Mouse (Mus musculus) cerebellum, adult 8-10 months (tissue): Measurements from ENCODE around the gene Gm48552.

Source experiments
- DNase-seq: peaks from one replicate; pipeline ENCODE4 v3.0.0; 2022

The Gm48552 gene

DNA sequence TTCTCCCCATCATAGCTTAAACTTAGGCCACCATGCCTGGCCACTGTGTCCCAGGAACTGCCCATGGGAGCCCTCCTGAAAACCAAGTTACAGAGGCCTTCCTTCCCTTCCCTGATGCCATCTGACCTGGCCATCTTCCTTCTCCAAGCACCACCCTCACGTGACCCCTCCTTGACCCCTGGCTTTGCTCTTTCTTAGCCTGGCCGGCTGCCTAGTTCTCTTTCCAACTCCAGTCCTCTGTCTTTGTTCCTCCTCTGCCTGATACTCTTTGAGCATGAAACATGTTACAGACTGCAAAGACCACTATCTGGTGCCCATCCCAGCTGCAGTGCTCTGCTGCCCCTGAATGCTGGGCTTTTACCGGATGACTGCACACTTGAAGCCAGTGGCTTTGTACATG lies 568 bp downstream of the Gm48552 start:
- DNase-seq, result no peak

DNA sequence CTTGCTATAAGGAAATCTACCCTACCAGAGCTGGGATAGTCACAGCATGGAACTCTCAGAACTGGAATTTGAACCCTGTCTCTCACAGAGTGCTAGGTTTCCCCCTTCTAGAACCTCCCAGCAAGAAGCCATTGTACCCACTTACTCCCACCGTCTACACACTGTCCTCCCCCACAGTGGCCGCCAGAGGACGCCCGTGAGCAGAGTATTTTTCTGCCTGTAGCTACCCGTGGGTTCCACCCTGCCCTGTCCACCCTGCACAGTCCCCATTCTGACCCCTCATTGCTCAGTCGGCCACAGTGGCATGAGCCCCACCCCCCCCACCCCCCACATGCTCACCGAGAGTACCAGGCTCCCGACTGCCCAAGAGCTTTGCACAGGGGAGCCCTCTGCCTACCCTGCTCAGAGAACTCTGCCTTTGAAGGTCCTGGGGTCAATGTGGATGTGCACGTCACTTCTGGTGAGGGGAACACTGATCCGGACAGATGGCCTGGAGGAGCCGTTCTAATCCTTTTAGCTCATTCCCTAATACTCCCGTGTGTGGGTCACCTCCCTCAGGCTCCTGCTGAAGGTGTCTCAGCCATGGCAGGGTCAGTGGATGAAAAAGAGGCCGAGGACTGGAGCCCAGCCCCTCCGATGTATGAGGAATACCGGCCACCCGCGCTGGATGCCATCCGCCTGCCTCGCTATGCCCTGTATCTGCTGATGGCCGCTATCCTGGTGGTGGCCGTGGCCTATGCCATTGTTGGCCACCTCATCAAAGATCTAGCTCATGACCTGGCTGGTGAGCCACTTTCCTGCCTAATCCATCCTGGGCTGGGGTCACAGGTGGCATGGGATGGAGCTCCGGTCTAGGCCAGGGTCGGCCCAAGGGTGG lies 1.2 kb downstream of the Gm48552 start:
- DNase-seq, result peak; percentile 79

- no peak for DNase-seq
Observed at GRCm38 (mm10) chr10:81390678-81390965, 1.8 kb downstream of the Gm48552 start.

DNA sequence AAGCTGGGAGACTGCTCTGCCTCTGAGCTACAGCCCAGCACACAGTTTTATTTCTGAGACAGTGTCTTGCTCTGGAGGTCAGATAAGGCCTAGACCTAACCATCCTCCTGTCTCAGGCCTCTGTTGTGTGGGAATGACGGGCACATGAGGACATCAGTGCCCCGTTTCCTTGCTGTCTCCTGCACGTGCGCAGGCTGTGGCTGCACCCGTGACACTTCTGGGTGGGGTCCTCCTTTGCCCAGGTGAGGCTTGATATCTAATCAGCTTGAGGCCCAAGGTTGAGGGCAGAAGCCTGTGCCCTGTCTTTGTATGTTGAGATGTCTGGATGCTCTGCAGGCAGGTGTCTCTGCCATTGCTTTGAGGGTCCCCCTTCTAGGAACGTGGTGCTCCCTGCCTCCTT lies 3.5 kb downstream of the Gm48552 start:
- DNase-seq, result no peak

GRCm38 (mm10) chr10:81392781-81393185 lies 4.0 kb downstream of the Gm48552 start, which contains the start of gene Smim24:
Gene Smim24 (plus strand): TSS chr10:81393051.
- DNase-seq, result no peak

DNA sequence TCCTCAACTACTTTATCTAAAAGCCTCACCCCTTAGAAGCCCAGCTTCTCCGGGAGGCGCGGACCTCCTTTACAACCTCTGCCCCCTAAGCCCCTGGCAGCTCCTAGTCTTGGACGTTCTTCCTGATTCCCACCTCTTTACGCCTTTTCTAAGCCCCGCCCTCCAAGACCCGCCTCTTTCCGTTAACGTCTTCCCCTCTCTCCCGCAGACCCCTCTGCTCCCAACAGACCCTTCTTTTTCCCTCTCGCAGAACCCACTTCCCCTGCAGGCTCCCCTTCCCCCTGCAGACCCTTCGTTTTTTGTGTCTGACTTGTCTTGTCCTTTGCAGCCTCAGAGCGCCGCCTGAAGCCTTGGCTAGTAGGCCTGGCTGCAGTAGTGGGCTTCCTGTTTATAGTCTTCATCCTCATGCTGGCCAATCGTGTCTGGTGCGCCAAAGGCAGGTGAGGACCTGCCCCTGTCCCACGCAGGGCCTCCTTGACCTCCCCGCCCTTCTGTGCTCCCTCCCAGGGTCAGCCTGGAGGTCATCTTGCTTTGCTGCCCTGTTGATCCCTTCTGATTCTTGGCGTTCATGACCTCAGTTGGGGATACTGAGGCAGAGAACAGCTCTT lies 4.8 kb downstream of the Gm48552 start:
- no peak for DNase-seq

- peak; percentile 79 for DNase-seq
Observed at GRCm38 (mm10) chr10:81395127-81395526, 6.3 kb downstream of the Gm48552 start.

- DNase-seq, result no peak
Observed at GRCm38 (mm10) chr10:81395865-81396264, 7.1 kb downstream of the Gm48552 start.

DNA sequence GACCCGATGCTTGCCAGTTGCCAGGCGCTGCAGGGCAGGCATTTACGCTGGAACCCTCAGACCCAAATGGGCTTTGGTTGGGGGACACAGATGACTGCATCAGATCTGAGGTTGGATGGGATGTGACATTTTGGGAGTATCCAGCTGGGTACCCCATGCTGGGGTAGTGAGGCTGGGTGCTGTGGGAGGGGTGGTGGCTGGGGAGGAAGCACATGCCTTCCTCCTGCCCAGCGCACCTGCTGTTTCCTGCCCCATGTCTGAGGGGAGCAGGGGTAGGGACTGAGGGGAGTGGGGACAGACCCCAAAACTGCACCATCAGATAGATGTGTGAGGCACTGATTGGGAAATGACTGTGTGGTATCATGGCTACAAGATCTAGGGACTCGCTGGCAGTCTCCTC lies 7.9 kb downstream of the Gm48552 start:
- peak; percentile 28 for DNase-seq

DNA sequence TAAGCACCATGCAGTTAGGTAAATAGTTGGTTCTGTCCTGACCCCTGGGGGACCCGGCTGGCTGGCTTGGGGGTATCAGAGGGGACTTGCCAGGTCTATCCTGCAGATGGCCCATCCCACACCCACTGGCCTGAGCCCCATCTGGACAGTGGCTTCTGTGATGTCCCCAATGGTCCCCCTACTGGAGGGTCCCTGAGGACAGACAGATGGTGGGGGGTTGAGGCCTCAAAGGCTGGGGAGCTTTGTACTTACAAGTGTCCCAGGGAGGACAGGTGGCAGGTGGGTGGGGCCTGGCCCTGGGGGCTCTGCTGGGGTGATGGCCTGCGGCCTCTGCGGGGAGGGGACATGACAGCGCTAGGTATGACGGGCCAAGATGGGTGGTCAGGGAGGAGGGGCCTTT lies 10.5 kb downstream of the Gm48552 start:
- DNase-seq, result no peak

DNA sequence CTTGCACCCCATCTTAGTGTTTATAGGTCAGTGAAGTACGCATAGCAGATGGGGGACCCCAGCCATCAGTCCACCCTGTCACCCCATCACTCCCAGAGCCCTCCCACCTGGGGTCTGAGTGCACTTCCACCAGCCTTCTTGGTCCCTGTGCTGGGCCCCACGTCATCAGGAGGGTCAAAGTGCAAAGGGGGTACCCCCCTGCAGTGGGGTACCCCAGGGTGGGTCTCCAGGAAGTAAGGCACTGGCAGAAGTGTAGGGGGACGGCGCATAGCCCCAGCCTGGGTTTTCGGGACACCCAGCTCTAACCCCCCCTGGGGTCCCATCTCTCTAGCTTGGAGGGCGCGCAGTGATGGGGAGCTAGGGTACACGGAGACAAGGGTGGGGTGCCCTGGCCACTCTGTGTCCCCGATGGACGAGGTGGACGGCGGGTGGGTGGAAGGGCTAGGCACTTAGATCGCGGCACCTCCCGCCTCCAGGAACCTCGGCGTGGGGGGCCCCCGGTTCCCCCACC lies 11.0 kb downstream of the Gm48552 start:
- DNase-seq, result no peak

DNA sequence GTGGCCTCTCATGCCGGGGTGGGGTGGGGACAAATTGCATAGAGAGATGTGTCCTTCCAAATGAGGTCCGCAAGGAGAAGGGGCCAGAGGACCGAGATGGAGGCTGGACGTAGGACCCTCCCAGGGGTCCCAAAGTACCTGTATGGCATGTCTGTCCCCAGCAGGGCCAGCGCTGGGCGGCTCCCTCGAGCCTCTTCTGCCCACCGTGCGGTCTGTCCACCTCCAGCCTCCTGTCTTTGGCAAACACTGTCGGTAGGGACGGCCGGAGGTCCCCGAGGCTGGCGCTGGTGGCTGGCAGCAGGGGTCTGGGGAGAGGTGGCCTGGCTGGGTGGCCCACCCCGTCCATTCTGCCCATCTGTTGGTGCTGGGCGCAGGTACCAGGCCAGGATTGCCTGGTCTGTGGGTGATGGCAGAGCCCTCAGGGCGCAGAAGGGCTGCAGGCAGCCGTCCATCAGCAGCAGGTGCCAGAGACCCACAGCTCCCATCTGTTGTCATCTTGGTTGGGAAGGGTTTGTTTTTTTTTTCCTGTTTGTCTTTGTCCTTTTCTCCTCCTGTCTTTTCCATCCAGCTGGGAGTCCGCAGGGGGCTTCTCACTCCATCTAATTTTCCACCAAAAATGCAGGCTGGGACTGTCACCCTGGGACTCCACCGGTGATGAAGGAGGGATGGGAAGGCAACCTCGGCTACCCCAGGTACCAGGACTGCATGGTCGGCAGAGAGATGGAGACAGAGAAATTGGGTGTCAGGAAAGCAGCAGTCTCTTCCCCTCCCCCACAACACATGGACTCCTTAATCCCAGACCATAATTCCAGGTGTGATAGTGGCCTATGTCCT lies 11.8 kb downstream of the Gm48552 start:
- peak; percentile 91 for DNase-seq

DNA sequence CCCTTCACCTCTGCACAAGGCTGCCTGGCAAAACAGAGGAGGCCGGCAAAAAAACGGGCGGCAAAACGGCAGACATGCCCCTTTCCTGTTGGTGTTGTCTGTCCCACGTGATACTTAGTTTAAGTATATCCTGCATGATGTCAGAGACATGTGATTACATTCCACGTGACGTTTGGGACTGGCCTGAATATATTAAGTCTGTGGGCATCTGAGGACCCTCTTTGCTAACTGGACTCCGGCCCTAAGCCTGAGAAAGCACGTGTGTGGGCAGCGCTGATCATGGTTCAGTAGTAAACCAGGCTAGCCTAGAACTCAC lies 12.4 kb downstream of the Gm48552 start:
- no peak for DNase-seq

DNA sequence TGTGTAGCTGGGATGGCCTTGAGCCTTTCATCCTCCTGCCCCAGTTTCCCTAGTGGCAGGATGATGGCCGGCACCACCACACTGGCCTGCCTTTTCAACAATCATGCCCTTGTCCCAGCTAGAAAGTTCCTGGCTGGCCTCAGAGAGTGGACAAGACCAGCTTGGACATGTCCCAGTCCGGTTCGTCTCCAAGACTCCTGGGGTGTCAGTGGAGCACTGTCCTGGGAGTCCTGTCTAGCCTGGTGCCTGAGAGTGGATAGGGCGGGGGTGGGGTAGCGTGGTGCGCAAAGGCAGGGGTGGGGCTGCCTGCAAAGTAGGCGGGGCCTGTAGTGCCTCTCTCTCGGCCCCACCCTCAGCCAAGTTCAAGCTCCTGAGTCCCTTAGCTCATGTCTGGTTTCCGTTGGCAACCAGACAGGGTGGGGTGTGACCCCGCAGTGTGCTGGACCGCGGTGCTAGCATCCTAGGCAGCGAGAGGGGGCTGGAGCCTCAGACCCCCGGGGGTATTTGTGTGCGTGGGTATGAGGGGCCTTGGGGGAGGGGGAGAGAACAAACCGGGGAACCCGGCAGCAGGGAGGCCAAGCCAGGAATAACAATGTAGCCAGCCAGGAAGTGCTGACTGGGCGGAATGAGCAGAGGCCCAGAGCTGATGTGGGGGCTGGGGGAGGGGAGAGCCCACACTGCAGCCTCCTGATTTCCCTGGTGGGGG lies 12.9 kb downstream of the Gm48552 start:
- peak; percentile 64 for DNase-seq

DNA sequence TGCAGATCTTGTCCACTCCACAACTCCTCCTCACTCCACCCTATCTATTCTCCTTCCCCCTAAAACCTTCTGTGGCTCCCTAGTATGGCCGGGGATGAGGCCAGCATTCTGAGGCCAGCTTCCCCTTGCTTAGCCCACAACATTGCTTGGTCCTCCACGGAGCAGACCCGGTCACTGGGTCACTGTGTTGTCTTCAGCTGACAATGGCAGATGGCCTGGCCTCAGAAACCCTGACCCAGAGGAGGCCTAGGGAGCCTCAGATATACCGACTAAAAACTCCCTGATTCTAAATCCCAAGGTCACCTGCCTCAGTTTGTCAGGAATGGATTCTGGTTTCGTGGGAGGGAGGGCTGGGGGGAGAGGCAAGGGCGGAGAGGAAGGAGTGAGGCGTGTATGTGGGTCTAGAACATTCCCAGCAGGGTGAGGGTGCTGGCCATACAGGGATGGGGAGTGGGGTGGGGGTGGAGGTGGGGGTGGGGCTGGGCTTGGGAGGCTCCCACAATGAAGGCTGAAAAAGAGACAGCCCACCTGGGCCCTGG lies 13.5 kb downstream of the Gm48552 start:
- DNase-seq, result no peak

DNA sequence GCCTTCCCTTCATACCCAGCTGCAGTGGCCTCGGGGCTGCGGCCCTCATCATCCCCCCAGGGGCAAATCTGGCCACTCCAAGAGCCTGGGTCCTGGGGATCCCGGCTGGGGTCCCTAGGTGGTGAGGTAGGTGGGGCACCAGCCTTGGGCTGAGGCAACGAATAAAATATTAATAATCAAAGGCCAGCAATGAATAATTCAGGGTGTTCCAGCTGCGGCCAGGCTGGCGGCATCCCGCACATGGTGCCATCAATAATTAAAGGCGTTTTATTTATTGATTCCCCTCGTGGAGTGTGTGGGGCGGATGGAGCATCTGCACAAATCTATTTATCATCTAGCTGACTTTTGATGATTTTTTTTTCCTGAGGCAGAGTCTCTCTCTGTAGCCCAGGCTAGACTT lies 14.7 kb downstream of the Gm48552 start:
- DNase-seq, result no peak

DNA sequence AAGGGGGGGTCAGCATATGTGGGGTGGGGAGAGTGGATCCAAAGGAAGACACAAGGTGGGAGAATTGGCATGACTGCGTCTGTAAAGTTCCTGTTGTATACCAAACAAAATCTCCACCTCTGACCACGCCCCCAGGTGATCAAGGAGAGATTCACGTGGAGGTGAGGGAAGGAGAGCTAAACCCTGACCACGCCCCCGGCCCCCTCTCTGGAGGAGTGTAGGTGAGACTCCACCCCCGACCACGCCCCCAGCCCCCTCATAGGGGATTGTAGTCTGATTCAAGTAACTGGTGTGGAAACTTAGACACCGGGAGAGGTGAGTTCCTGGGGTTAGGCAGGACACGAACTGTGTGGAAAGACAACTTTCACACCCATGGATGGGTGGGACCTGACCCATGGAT lies 15.3 kb downstream of the Gm48552 start:
- no peak for DNase-seq

GRCm38 (mm10) chr10:81404720-81405119 lies 15.9 kb downstream of the Gm48552 start:
- no peak for DNase-seq

GRCm38 (mm10) chr10:81405588-81406201 lies 16.9 kb downstream of the Gm48552 start:
- peak; percentile 85 for DNase-seq

GRCm38 (mm10) chr10:81406504-81407440 lies 18.0 kb downstream of the Gm48552 start:
- DNase-seq, result peak; percentile 45
